Mouse (Mus musculus): ENCODE data around the gene Acrbp. TPM values are rescaled to one million over a fixed set of nuclear protein-coding genes. Genes with fewer than 3 reads are reported as not detected.
"Not testable (repeated sequence)": the region's sequence is repeated elsewhere in the genome, so short reads cannot be mapped to it uniquely, and the experiment has no call there.

Gene Acrbp
- total RNA-seq (2021) = 1 to 10 TPM; 2.0 to 2.4 TPM
- long read RNA-seq, experiment 1 = 0 reads
- long read RNA-seq, experiment 2, partial matches to known transcripts = 0 of 2 reads
- long read RNA-seq, experiment 2, other reads (novel, unspliced or antisense) = 2 of 2 reads

GRCm38 (mm10) chr6:125049678-125050077 lies at the start of gene Acrbp:
Gene Acrbp, plus strand, starts transcription at chr6:125049689.
- DNase-seq (ENCODE audit: low spot score) = no peak

- no peak for DNase-seq (ENCODE audit: low spot score)
Observed at GRCm38 (mm10) chr6:125003706-125004105, 45.8 kb upstream of the Acrbp start.

- no peak for DNase-seq (ENCODE audit: low spot score)
Observed at GRCm38 (mm10) chr6:125005086-125005485, 44.4 kb upstream of the Acrbp start.

GRCm38 (mm10) chr6:125008060-125008459 lies 41.4 kb upstream of the Acrbp start:
- DNase-seq (ENCODE audit: low spot score) = no peak

- peak; percentile 99 for DNase-seq (ENCODE audit: low spot score)
Observed at GRCm38 (mm10) chr6:125008586-125009128, 40.8 kb upstream of the Acrbp start.

GRCm38 (mm10) chr6:125009129-125009180 lies 40.5 kb upstream of the Acrbp start, which contains the start of gene Zfp384:
Gene Zfp384, plus strand, starts transcription at chr6:125009145.
- no peak for DNase-seq (ENCODE audit: low spot score)

- peak; percentile 74 for DNase-seq (ENCODE audit: low spot score)
Observed at GRCm38 (mm10) chr6:125009181-125010073, 40.1 kb upstream of the Acrbp start.

GRCm38 (mm10) chr6:125017682-125018081 lies 31.8 kb upstream of the Acrbp start:
- no peak for DNase-seq (ENCODE audit: low spot score)

GRCm38 (mm10) chr6:125030532-125030931 lies 19.0 kb upstream of the Acrbp start:
- DNase-seq (ENCODE audit: low spot score) = peak; percentile 30

GRCm38 (mm10) chr6:125031604-125032003 lies 17.9 kb upstream of the Acrbp start:
- no peak for DNase-seq (ENCODE audit: low spot score)

- DNase-seq (ENCODE audit: low spot score) = no peak
Observed at GRCm38 (mm10) chr6:125038666-125039065, 10.8 kb upstream of the Acrbp start.

- no peak for DNase-seq (ENCODE audit: low spot score)
Observed at GRCm38 (mm10) chr6:125039131-125039530, 10.4 kb upstream of the Acrbp start.

GRCm38 (mm10) chr6:125039533-125040153 lies 9.8 kb upstream of the Acrbp start, which contains the start of gene Ing4:
Gene Ing4, plus strand, starts transcription at chr6:125039760.
- peak; percentile 94 for DNase-seq (ENCODE audit: low spot score)

- no peak for DNase-seq (ENCODE audit: low spot score)
Observed at GRCm38 (mm10) chr6:125040221-125040620, 9.3 kb upstream of the Acrbp start.

- no peak for DNase-seq (ENCODE audit: low spot score)
Observed at GRCm38 (mm10) chr6:125041047-125041446, 8.4 kb upstream of the Acrbp start.

- DNase-seq (ENCODE audit: low spot score) = no peak
Observed at GRCm38 (mm10) chr6:125042081-125042480, 7.4 kb upstream of the Acrbp start.

GRCm38 (mm10) chr6:125046691-125047090 lies 2.8 kb upstream of the Acrbp start:
- DNase-seq (ENCODE audit: low spot score) = peak; percentile 82

GRCm38 (mm10) chr6:125051237-125051636 lies 1.7 kb downstream of the Acrbp start:
- DNase-seq (ENCODE audit: low spot score) = no peak

- DNase-seq (ENCODE audit: low spot score) = no peak
Observed at GRCm38 (mm10) chr6:125061493-125061892, 12.0 kb downstream of the Acrbp start.

GRCm38 (mm10) chr6:125062511-125062910 lies 13.0 kb downstream of the Acrbp start:
- DNase-seq (ENCODE audit: low spot score) = no peak

GRCm38 (mm10) chr6:125063906-125064305 lies 14.4 kb downstream of the Acrbp start:
- no peak for DNase-seq (ENCODE audit: low spot score)

GRCm38 (mm10) chr6:125065223-125065622 lies 15.7 kb downstream of the Acrbp start:
- not testable (repeated sequence) for DNase-seq (ENCODE audit: low spot score)

GRCm38 (mm10) chr6:125067571-125067995 lies 18.1 kb downstream of the Acrbp start, which contains the start of gene Lpar5:
Gene Lpar5, plus strand, starts transcription at chr6:125067920.
- no peak for DNase-seq (ENCODE audit: low spot score)

All from gastrocnemius, adult 18-20 months (tissue).